Mouse (Mus musculus) megakaryocyte, embryonic 14.5 days (primary cell): ENCODE measurements at regions not wholly inside any gene's neighbourhood (a gene's known extent, or its start where the extent isn't known, plus 50 kb on each side); places are given as distances from the start of the nearest gene placed in this dataset.

ENCODE experiments used
- FLI1 ChIP-seq: IDR thresholded peaks from 2 replicates; pipeline ENCODE4 v1.6.1; 2012; ENCODE audit warnings: low read length, inconsistent platforms, mixed read lengths
- GATA1 ChIP-seq: IDR thresholded peaks from 3 replicates; pipeline ENCODE4 v1.6.1; 2012; ENCODE audit warnings: mixed read lengths, low read length, inconsistent platforms, borderline replicate concordance

- TF ChIP-seq GATA1 (no peak), FLI1 (no peak)
Observed at GRCm38 (mm10) chr2:166461956-166462355, 251.7 kb downstream of the Prex1 start.
